Mouse (Mus musculus): ENCODE results near the gene Ston2. TPM values are rescaled to one million over a fixed set of nuclear protein-coding genes. Genes with fewer than 3 reads are reported as not detected.
"Not testable (repeated sequence)": the region's sequence is repeated elsewhere in the genome, so short reads cannot be mapped to it uniquely, and the experiment has no call there.

Gene Ston2
- total and polyA plus RNA-seq, 2 experiments from 2014 or later = 7.7 to 21.9 TPM

DNA sequence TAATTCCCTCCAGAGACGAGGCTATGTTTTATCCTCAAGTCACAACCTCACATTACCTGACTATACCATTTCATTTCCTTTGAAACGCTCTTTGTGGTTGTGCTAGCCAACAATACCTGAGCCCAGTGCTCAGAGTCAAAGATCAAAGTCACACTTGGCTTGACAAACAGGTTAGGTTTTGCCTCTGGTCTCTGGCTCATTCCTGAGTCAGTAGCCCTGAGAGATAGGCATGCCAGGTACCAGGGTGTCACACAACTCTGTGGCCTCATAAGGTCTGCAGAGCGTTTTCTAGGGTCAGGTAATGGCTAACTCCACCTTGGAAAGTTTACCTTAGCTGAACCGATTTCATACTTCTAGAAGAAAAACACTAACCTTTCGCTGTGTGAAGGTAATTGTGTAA lies 35.5 kb downstream of the Ston2 start:
- TF ChIP-seq CTCF (IDR thresholded peaks at IDR 0.05; ENCODE audit: low read depth) = no peak
- 93% methylated on average over 5 of the region's 5 CpGs for WGBS
- Histone ChIP-seq H3K9me3 (ENCODE audit: low read length) (no peaks in the 10 kb centered on the region), H3K36me3 (ENCODE audit: insufficient read depth, low read length) (no peaks in the 10 kb centered on the region), H3K27me3 (ENCODE audit: insufficient read depth, low read length) (no peaks in the 10 kb centered on the region), H3K4me2 (ENCODE audit: low read depth, low read length) (no peak overlapping the region), H3K4me3 (ENCODE audit: low read length) (no peak overlapping the region), H3K9ac (replicated peaks; ENCODE audit: low read length) (no peak overlapping the region), H3K4me1 (ENCODE audit: insufficient read depth, low read length) (peaks cover 5% of the 10 kb centered on the region; the same call in 1 of the 2 replicates), H3K27ac (no peak overlapping the region)
- no peak for DNase-seq (ENCODE audit: low spot score)
- no peak for ATAC-seq

- Histone ChIP-seq H3K4me3 (ENCODE audit: low read length) (no peak overlapping the region), H3K27me3 (ENCODE audit: insufficient read depth, low read length) (no peaks in the 10 kb centered on the region), H3K9ac (replicated peaks; ENCODE audit: low read length) (no peak overlapping the region), H3K27ac (no peak overlapping the region), H3K4me2 (ENCODE audit: low read depth, low read length) (no peak overlapping the region), H3K36me3 (ENCODE audit: insufficient read depth, low read length) (no peaks in the 10 kb centered on the region), H3K4me1 (ENCODE audit: insufficient read depth, low read length) (peaks cover 5% of the 10 kb centered on the region; the same call in 1 of the 2 replicates), H3K9me3 (ENCODE audit: low read length) (no peaks in the 10 kb centered on the region)
- 88% methylated on average over 13 of the region's 13 CpGs for WGBS
- DNase-seq (ENCODE audit: low spot score) (no peak), ATAC-seq (no peak)
- no peak for TF ChIP-seq CTCF (IDR thresholded peaks at IDR 0.05; ENCODE audit: low read depth)
Observed at GRCm38 (mm10) chr12:91751893-91752597, 36.1 kb downstream of the Ston2 start.

- H3K36me3 ChIP-seq (ENCODE audit: insufficient read depth, low read length) = no peaks in the 10 kb centered on the region
- H3K4me3 ChIP-seq (ENCODE audit: low read length) = no peak overlapping the region
- 40% methylated on average over 11 of the region's 11 CpGs for WGBS
- ATAC-seq = peak; percentile 79
- no peak overlapping the region for H3K4me2 ChIP-seq (ENCODE audit: low read depth, low read length)
- TF ChIP-seq CTCF (IDR thresholded peaks at IDR 0.05; ENCODE audit: low read depth) = no peak
- DNase-seq (ENCODE audit: low spot score) = peak; percentile 64
- H3K4me1 ChIP-seq (ENCODE audit: insufficient read depth, low read length) = peaks cover 12% of the 10 kb centered on the region
- H3K9ac ChIP-seq (replicated peaks; ENCODE audit: low read length) = no peak overlapping the region
- no peaks in the 10 kb centered on the region for H3K9me3 ChIP-seq (ENCODE audit: low read length)
- H3K27me3 ChIP-seq (ENCODE audit: insufficient read depth, low read length) = no peaks in the 10 kb centered on the region
- H3K27ac ChIP-seq = peak overlapping the region; percentile 46
Observed at GRCm38 (mm10) chr12:91749543-91750184, 38.5 kb downstream of the Ston2 start.

DNA sequence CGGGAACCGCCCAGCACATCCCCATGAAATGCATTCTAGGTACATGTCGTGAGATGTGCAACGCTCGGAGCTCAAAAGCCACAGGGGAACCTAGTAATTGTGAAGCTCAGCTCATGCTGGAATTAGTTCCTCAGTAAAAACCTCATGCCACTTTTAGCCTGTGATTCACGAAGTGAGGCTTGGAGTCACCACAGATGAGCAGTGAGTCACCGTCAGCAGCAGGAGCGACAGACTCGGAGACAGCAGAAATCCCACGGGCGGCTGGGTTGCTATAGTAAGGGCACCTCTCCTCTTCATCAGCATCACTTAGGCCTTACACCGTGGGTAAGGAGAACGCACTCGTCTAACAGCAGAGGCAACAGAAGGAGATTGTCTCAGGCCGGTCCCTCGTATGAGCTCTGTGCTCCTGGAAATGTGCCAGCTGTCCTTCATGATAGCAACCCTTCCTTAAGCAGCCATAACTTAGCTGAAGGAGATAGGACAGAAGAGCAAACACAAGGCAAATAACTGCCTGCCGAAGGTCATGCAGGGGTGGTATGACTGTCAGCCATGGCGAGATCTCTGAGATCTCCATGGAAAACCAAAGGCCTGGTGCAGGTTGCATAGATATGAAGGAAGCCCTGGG lies 39.8 kb downstream of the Ston2 start:
- peak; percentile 46 for DNase-seq (ENCODE audit: low spot score)
- no peak overlapping the region for H3K27ac ChIP-seq

GRCm38 (mm10) chr12:91746839-91747238 lies 41.3 kb downstream of the Ston2 start:
- not testable (repeated sequence) for ATAC-seq; H3K9ac ChIP-seq (replicated peaks; ENCODE audit: low read length); H3K4me2 ChIP-seq (ENCODE audit: low read depth, low read length); H3K36me3 ChIP-seq (ENCODE audit: insufficient read depth, low read length); DNase-seq (ENCODE audit: low spot score); H3K9me3 ChIP-seq (ENCODE audit: low read length); H3K4me3 ChIP-seq (ENCODE audit: low read length); H3K27ac ChIP-seq; H3K27me3 ChIP-seq (ENCODE audit: insufficient read depth, low read length)
- WGBS = 93% methylated on average over 5 of the region's 5 CpGs
- H3K4me1 ChIP-seq (ENCODE audit: insufficient read depth, low read length) = peaks cover 12% of the 10 kb centered on the region

More for the DNA sequence above, 39.8 kb downstream of the Ston2 start:
- no peak for TF ChIP-seq CTCF (IDR thresholded peaks at IDR 0.05; ENCODE audit: low read depth)
- Histone ChIP-seq H3K36me3 (ENCODE audit: insufficient read depth, low read length) (no peaks in the 10 kb centered on the region), H3K4me1 (ENCODE audit: insufficient read depth, low read length) (peaks cover 12% of the 10 kb centered on the region), H3K4me3 (ENCODE audit: low read length) (no peak overlapping the region), H3K27me3 (ENCODE audit: insufficient read depth, low read length) (no peaks in the 10 kb centered on the region), H3K9me3 (ENCODE audit: low read length) (no peaks in the 10 kb centered on the region), H3K4me2 (ENCODE audit: low read depth, low read length) (no peak overlapping the region), H3K9ac (replicated peaks; ENCODE audit: low read length) (no peak overlapping the region)
- peak; percentile 38; the same call in 1 of the 2 replicates for ATAC-seq
- 46% methylated on average over 18 of the region's 18 CpGs for WGBS

- Histone ChIP-seq H3K36me3 (ENCODE audit: insufficient read depth, low read length) (no peaks in the 10 kb centered on the region), H3K4me2 (ENCODE audit: low read depth, low read length) (no peak overlapping the region), H3K4me1 (ENCODE audit: insufficient read depth, low read length) (peaks cover 12% of the 10 kb centered on the region), H3K27me3 (ENCODE audit: insufficient read depth, low read length) (no peaks in the 10 kb centered on the region), H3K9me3 (ENCODE audit: low read length) (no peaks in the 10 kb centered on the region), H3K9ac (replicated peaks; ENCODE audit: low read length) (no peak overlapping the region), H3K4me3 (ENCODE audit: low read length) (no peak overlapping the region), H3K27ac (no peak overlapping the region)
- no peak for TF ChIP-seq CTCF (IDR thresholded peaks at IDR 0.05; ENCODE audit: low read depth)
- peak; percentile 14 for DNase-seq (ENCODE audit: low spot score)
- ATAC-seq = no peak
- WGBS = 40% methylated on average over 11 of the region's 11 CpGs
Observed at GRCm38 (mm10) chr12:91745758-91746290, 42.4 kb downstream of the Ston2 start.

All from hindbrain, postnatal 0 days (tissue).